Mouse (Mus musculus) heart, adult 2 months (tissue): Measurements from ENCODE around the gene Plcb2. TPM values are rescaled to one million over a fixed set of nuclear protein-coding genes. Genes with fewer than 3 reads are reported as not detected.

Source experiments
- DNase-seq, 2 experiments: peaks; one replicate each; pipeline ENCODE4 v3.0.0; 2021
- H3K27ac ChIP-seq: fragments of 200-600 bp; 2 replicates; pipeline ENCODE4 v1.8.1; 2022
- H3K27me3 ChIP-seq: fragments of 200-500 bp; 2 replicates; pipeline ENCODE4 v1.6.1; 2012; ENCODE audit warnings: mild to moderate bottlenecking, low read length, inconsistent platforms, mixed read lengths; ENCODE audit not compliant: control insufficient read depth, insufficient read depth
- H3K36me3 ChIP-seq: fragments of 200-500 bp; 2 replicates; pipeline ENCODE4 v1.6.1; 2012; ENCODE audit warnings: low read length, inconsistent platforms; ENCODE audit not compliant: control insufficient read depth, insufficient read depth
- H3K4me1 ChIP-seq: fragments of 200-500 bp; 2 replicates; pipeline ENCODE4 v1.6.1; 2011; ENCODE audit warnings: low read length; ENCODE audit not compliant: control insufficient read depth, insufficient read depth
- H3K4me3 ChIP-seq: fragments of 200-600 bp; 2 replicates; pipeline ENCODE4 v1.8.1; 2022
- H3K79me2 ChIP-seq: fragments of 200-500 bp; replicated peaks from 2 replicates; pipeline ENCODE4 v1.6.1; 2012; ENCODE audit warnings: mild to moderate bottlenecking, inconsistent platforms, low read length, moderate library complexity, mixed read lengths; ENCODE audit not compliant: control insufficient read depth, insufficient read depth
- H3K9ac ChIP-seq: fragments of 200-500 bp; 2 replicates; pipeline ENCODE4 v1.6.1; 2012; ENCODE audit warnings: low read depth, mild to moderate bottlenecking, control low read depth, inconsistent platforms, low read length, mixed read lengths
- CTCF ChIP-seq: fragments of 200-600 bp; IDR thresholded peaks from 2 replicates; pipeline ENCODE4 v1.8.1; 2022; ENCODE audit warnings: antibody characterized with exemption, mild to moderate bottlenecking, moderate library complexity
- EP300 ChIP-seq: fragments of 200-500 bp; IDR thresholded peaks from 2 replicates; pipeline ENCODE4 v1.6.1; 2011; ENCODE audit warnings: low read depth, low read length, control low read depth; ENCODE audit not compliant: insufficient read depth
- POLR2A ChIP-seq: fragments of 200-500 bp; IDR thresholded peaks from 2 replicates; pipeline ENCODE4 v1.6.1; 2011; ENCODE audit warnings: mild to moderate bottlenecking, low read depth, low read length, control low read depth; ENCODE audit not compliant: insufficient read depth
- WGBS: fragments of 180-500 bp; shearing (Covaris S2); methylation state at CpG from one replicate; pipeline ENCODE4 v1.1.7; 2018; 5-methylcytosine and 5-hydroxymethylcytosine counted together
- intact Hi-C: fragments of 180-260 bp; cut with DNase I; formaldehyde crosslinking; loops from one replicate; pipeline ENCODE4 v1.15.1; 2025
- polyA plus RNA-seq: library from polyadenylated mRNA; depleted of rRNA; stranded (reverse); fragments of >200 nt; gene quantifications from 2 replicates; pipeline ENCODE4 v1.2.3, GENCODE M21; 2012
- total RNA-seq, 2 experiments: library from RNA; stranded (reverse); gene quantifications; 2 replicates each; pipeline ENCODE4 v1.2.3; 2021

Gene Plcb2
- total and polyA plus RNA-seq, 3 experiments, result 2.4 to 2.6 (median 2.5) TPM

- Histone ChIP-seq H3K79me2 (no peaks in the 10 kb centered on the region), H3K4me1 (peaks cover 12% of the 10 kb centered on the region), H3K9ac (no peak overlapping the region), H3K27ac (no peak overlapping the region), H3K27me3 (no peaks in the 10 kb centered on the region), H3K36me3 (peaks cover 3% of the 10 kb centered on the region; the same call in 1 of the 2 replicates), H3K4me3 (no peak overlapping the region)
- intact Hi-C loops, result no loop called here
- DNase-seq, result no peak
- TF ChIP-seq EP300, result no peak
- TF ChIP-seq POLR2A, result no peak
- no peak for TF ChIP-seq CTCF
- 77% methylated on average over 6 of the region's 6 CpGs for WGBS
Observed at GRCm38 (mm10) chr2:118755407-118755806, 27.2 kb upstream of the Plcb2 start.

DNA sequence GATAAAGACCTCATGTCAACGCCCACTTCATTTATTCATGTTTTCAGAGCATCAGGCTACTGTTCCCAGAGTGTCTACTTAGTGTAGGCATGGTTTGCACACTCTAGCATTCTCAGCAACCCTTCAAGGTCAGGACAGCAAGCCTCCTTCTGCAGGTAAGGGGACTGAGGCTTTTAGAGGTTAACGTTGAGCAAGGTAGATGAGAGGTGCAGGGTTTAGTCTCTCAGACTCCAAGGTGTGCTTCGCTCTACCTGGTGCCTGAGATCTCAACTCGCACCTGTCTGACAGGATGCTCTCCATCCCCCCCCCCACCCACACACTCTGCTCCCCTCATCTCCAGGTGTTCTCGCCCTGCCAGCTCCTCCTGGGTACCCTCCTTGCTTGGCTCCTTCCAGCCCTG lies 25.9 kb upstream of the Plcb2 start:
- no peak overlapping the region for H3K9ac ChIP-seq
- H3K4me1 ChIP-seq, result peaks cover 12% of the 10 kb centered on the region
- WGBS, result 89% methylated on average over 5 of the region's 5 CpGs
- H3K36me3 ChIP-seq, result no peaks in the 10 kb centered on the region
- no peaks in the 10 kb centered on the region for H3K79me2 ChIP-seq
- peak; percentile 38; the same call in 1 of the 2 replicates for TF ChIP-seq POLR2A
- no peak for TF ChIP-seq CTCF
- no peaks in the 10 kb centered on the region for H3K27me3 ChIP-seq
- H3K27ac ChIP-seq, result no peak overlapping the region
- intact Hi-C loops, result no loop called here
- no peak overlapping the region for H3K4me3 ChIP-seq
- no peak for DNase-seq

DNA sequence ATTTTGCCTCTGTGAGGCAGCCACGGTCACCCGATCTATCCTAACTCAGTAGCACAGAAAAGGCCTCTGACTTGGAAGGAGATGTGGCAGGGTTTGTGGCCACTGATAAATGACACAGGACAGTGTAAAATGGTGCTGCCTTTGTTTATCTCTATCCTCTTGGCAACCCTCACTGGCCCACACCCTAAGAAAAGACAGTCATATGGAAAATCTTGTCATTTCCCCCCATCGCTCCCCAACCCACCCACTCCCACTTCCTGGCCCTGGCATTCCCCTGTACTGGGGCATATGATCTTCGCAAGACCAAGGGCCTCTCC lies 24.5 kb upstream of the Plcb2 start:
- H3K9ac ChIP-seq, result 0 out of 2 replicates have a peak overlapping the region, but pooled peaks have one; percentile 16
- H3K27ac ChIP-seq, result peak overlapping the region; percentile 77
- 49% methylated on average over 4 of the region's 4 CpGs for whole genome bisulfite sequencing
- DNase-seq, result no peak
- 0 out of 2 replicates have a peak, but pooled peaks cover 2% of the 10 kb centered on the region for H3K36me3 ChIP-seq
- TF ChIP-seq EP300 (no peak), CTCF (no peak), POLR2A (no peak)
- intact Hi-C loops, result no loop called here
- H3K27me3 ChIP-seq, result no peaks in the 10 kb centered on the region
- no peak overlapping the region for H3K4me3 ChIP-seq
- peaks cover 15% of the 10 kb centered on the region for H3K4me1 ChIP-seq
- H3K79me2 ChIP-seq, result no peaks in the 10 kb centered on the region

DNA sequence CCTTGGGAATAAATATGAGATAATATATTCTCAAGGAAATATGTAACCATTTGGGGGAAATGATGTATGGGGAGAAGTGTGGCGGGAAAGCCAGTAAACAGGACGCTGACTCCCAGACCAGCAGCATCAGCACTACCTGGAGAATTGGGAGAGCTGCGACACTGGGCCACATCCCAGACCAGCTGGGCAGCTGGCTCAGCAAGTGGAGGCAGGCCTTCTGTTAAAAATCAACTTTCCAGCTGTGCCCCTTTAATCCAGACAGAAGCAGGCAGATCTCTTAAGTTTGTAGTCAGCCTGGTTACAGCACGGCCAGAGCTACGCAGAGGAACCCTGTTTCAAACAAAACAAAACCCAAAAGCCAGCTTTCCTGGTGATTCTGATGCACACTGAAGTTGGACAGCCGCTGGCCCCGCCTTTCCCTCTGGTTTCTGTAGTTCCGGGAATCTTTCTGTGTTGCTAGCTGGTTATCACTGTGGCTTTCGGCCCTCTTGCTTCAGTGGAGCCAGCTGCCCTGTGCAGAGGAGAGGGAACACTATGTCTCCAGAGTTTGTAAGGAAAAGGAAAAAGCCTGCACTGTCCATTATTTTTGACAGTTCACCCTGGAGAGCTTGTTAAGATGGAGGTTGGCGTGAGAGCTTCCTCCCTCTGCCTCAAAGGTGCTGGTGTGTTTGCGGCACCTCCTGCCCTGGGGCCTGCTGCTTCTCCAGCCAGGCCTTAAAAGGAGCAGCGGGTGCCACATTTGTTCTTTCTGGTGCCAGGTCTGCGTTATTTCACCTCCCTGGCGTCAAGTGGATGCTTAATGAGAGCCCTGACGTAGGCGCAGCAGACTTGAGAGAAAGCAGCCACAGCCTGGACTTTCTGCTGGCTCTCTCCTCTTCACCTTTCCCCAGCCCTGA lies 23.9 kb upstream of the Plcb2 start:
- TF ChIP-seq POLR2A (0 out of 2 replicates have a peak, but pooled peaks have one; percentile 13), EP300 (0 out of 2 replicates have a peak, but pooled peaks have one; percentile 10), CTCF (no peak)
- H3K9ac ChIP-seq, result 0 out of 2 replicates have a peak overlapping the region, but pooled peaks have one; percentile 16
- H3K36me3 ChIP-seq, result 0 out of 2 replicates have a peak, but pooled peaks cover 2% of the 10 kb centered on the region
- peak overlapping the region; percentile 77 for H3K27ac ChIP-seq
- intact Hi-C loops, result no loop called here
- H3K4me3 ChIP-seq, result no peak overlapping the region
- no peaks in the 10 kb centered on the region for H3K27me3 ChIP-seq
- no peaks in the 10 kb centered on the region for H3K79me2 ChIP-seq
- peaks cover 15% of the 10 kb centered on the region for H3K4me1 ChIP-seq
- DNase-seq, result peak in 1 of 2 experiments; percentile 60
- 47% methylated on average over 16 of the region's 16 CpGs for WGBS

DNA sequence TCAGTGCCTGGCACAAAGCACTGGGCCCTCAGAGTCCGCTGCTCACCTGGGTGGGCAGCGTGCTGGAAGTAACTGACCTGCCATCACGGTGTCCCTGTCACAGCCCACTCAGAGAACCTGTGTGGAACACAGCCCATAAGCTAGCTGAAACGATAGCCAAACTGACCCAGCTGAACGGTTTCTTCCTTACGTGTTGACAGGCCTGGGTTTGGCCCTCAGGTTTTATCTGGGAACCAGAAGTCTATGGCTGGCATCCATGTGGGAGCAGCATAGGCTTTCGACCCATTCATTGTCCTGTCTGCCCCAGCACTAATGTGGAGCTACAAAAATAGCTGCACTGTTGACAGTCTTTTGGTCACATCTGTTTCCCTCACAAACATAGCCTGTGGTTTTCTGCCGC lies 22.2 kb upstream of the Plcb2 start:
- no peaks in the 10 kb centered on the region for H3K27me3 ChIP-seq
- peaks cover 15% of the 10 kb centered on the region for H3K4me1 ChIP-seq
- peak overlapping the region; percentile 77 for H3K27ac ChIP-seq
- H3K79me2 ChIP-seq, result no peaks in the 10 kb centered on the region
- 0 out of 2 replicates have a peak, but pooled peaks cover 2% of the 10 kb centered on the region for H3K36me3 ChIP-seq
- TF ChIP-seq EP300 (peak; percentile 69), CTCF (no peak), POLR2A (0 out of 2 replicates have a peak, but pooled peaks have one; percentile 36)
- intact Hi-C loops, result no loop called here
- H3K9ac ChIP-seq, result 0 out of 2 replicates have a peak overlapping the region, but pooled peaks have one; percentile 14
- H3K4me3 ChIP-seq, result no peak overlapping the region
- DNase-seq, result peak; percentile 62 to 77
- 38% methylated on average over 8 of the region's 8 CpGs for WGBS
